Mouse (Mus musculus): ENCODE data around the gene Tfap2b. TPM values are rescaled to one million over a fixed set of nuclear protein-coding genes. Genes with fewer than 3 reads are reported as not detected.

The Tfap2b gene
- total and polyA plus RNA-seq, 3 experiments: not detected

GRCm38 (mm10) chr1:19221601-19222000 is 12.9 kb downstream of the Tfap2b start:
- Histone ChIP-seq H3K9me3 (replicated peaks; ENCODE audit: low read length) (peaks cover 39% of the 10 kb centered on the region), H3K36me3 (replicated peaks in 1 of 2; ENCODE audit: control insufficient read depth in 1 of 2, insufficient read depth in 1 of 2, low read length in 1 of 2) (no peaks in the 10 kb centered on the region), H3K9ac (ENCODE audit: insufficient read depth, low read depth) (no peak overlapping the region), H3K27ac (ENCODE audit: insufficient read depth, low read depth) (no peak overlapping the region), H3K4me3 (replicated peaks in 1 of 3; ENCODE audit: low read depth in 2 of 3, low read length in 2 of 3, poor library complexity in 1 of 3) (no peak overlapping the region), H3K4me2 (ENCODE audit: insufficient read depth, low read depth, poor library complexity, severe bottlenecking) (no peak overlapping the region), H3K27me3 (replicated peaks) (no peaks in the 10 kb centered on the region), H3K4me1 (ENCODE audit: control insufficient read depth in 1 of 2, insufficient read depth in 2 of 2) (no peaks in the 10 kb centered on the region), H3K79me2 (replicated peaks; ENCODE audit: control insufficient read depth, extremely low read depth, insufficient read depth, poor library complexity, severe bottlenecking) (no peaks in the 10 kb centered on the region)
- DNase-seq (ENCODE audit: extremely low read depth): no peak
- in situ Hi-C loops (cut with MboI; ENCODE audit: low pct_ligation_motif_present, low pct_unique_long_range_greater_than_20kb, low sequenced_read_pairs) (no loop called here), dilution Hi-C loops (cut with MboI; ENCODE audit: extremely low pct_ligation_motif_present, extremely low pct_unique_long_range_greater_than_20kb, low sequenced_read_pairs) (no loop called here)
- TF ChIP-seq ZC3H11A (IDR thresholded peaks at IDR 0.05; ENCODE audit: low read depth, low read length) (no peak), RCOR1 (conservative IDR thresholded peaks at IDR 0.05; ENCODE audit: low read depth, low read length) (no peak), RAD21 (IDR thresholded peaks at IDR 0.05; ENCODE audit: low read depth, low read length) (no peak), NELFE (IDR thresholded peaks at IDR 0.05; ENCODE audit: low read depth, low read length) (no peak), EP300 (IDR thresholded peaks at IDR 0.05; ENCODE audit: low read length) (no peak), CTCF (conservative IDR thresholded peaks at IDR 0.05 in 1 of 2, IDR thresholded peaks at IDR 0.05 in 1 of 2; ENCODE audit: low read depth in 2 of 2, low read length in 2 of 2) (no peak), SIN3A (IDR thresholded peaks at IDR 0.05; ENCODE audit: low read length) (no peak), E2F4 (IDR thresholded peaks at IDR 0.05; ENCODE audit: insufficient replicate concordance, low read depth, low read length) (no peak), USF2 (conservative IDR thresholded peaks at IDR 0.05; ENCODE audit: low read depth, low read length) (no peak), JUND (conservative IDR thresholded peaks at IDR 0.05; ENCODE audit: low read depth, low read length) (no peak), ZNF384 (IDR thresholded peaks at IDR 0.05; ENCODE audit: low read depth, low read length) (no peak), ZKSCAN1 (IDR thresholded peaks at IDR 0.05; ENCODE audit: borderline replicate concordance, low read depth, low read length) (no peak)

- no peak overlapping the region for H3K4me3 ChIP-seq (replicated peaks in 1 of 3; ENCODE audit: low read depth in 2 of 3, low read length in 2 of 3, poor library complexity in 1 of 3)
- in situ Hi-C loops (cut with MboI; ENCODE audit: low pct_ligation_motif_present, low pct_unique_long_range_greater_than_20kb, low sequenced_read_pairs) (no loop called here), dilution Hi-C loops (cut with MboI; ENCODE audit: extremely low pct_ligation_motif_present, extremely low pct_unique_long_range_greater_than_20kb, low sequenced_read_pairs) (no loop called here)
- no peak overlapping the region for H3K4me2 ChIP-seq (ENCODE audit: insufficient read depth, low read depth, poor library complexity, severe bottlenecking)
- H3K9me3 ChIP-seq (replicated peaks; ENCODE audit: low read length): peaks cover 46% of the 10 kb centered on the region
- no peak overlapping the region for H3K27ac ChIP-seq (ENCODE audit: insufficient read depth, low read depth)
- no peaks in the 10 kb centered on the region for H3K27me3 ChIP-seq (replicated peaks)
- no peak overlapping the region for H3K9ac ChIP-seq (ENCODE audit: insufficient read depth, low read depth)
- no peaks in the 10 kb centered on the region for H3K4me1 ChIP-seq (ENCODE audit: control insufficient read depth in 1 of 2, insufficient read depth in 2 of 2)
- H3K36me3 ChIP-seq (replicated peaks in 1 of 2; ENCODE audit: control insufficient read depth in 1 of 2, insufficient read depth in 1 of 2, low read length in 1 of 2): no peaks in the 10 kb centered on the region
- no peak for DNase-seq (ENCODE audit: extremely low read depth)
- no peaks in the 10 kb centered on the region for H3K79me2 ChIP-seq (replicated peaks; ENCODE audit: control insufficient read depth, extremely low read depth, insufficient read depth, poor library complexity, severe bottlenecking)
- TF ChIP-seq USF2 (conservative IDR thresholded peaks at IDR 0.05; ENCODE audit: low read depth, low read length) (no peak), POLR2A (IDR thresholded peaks at IDR 0.05; ENCODE audit: low read depth, low read length) (no peak), ZKSCAN1 (IDR thresholded peaks at IDR 0.05; ENCODE audit: borderline replicate concordance, low read depth, low read length) (no peak), NELFE (IDR thresholded peaks at IDR 0.05; ENCODE audit: low read depth, low read length) (no peak), NRF1 (IDR thresholded peaks at IDR 0.05; ENCODE audit: low read depth, low read length) (no peak), PAX5 (IDR thresholded peaks at IDR 0.05; ENCODE audit: low read length) (no peak)
These were observed 18.0 kb downstream of the Tfap2b start for GRCm38 (mm10) chr1:19226699-19227098.

All from CH12.LX (cell line).